Mouse (Mus musculus) hindbrain, embryonic 13.5 days (tissue): ENCODE measurements around the gene Hapln1. TPM values are rescaled to one million over a fixed set of nuclear protein-coding genes. Genes with fewer than 3 reads are reported as not detected.

Experiments used
- ATAC-seq: fragments of 200-750 bp; cut with Nextera tagmentation; 2 replicates; pipeline ENCODE4 v1.8.0; 2017; ENCODE audit warnings: moderate TSS enrichment; ENCODE audit not compliant: low FRiP score
- H3K27ac ChIP-seq: fragments of 300-500 bp; sonication (generic); 2 replicates; pipeline ENCODE4 v1.5.1; 2015; ENCODE audit warnings: inconsistent platforms, mild to moderate bottlenecking, moderate library complexity
- H3K27me3 ChIP-seq: fragments of 300-500 bp; sonication (generic); 2 replicates; pipeline ENCODE4 v1.6.1; 2015; ENCODE audit warnings: mild to moderate bottlenecking, inconsistent platforms
- H3K36me3 ChIP-seq: fragments of 300-500 bp; sonication (generic); 2 replicates; pipeline ENCODE4 v1.6.1; 2015; ENCODE audit warnings: mild to moderate bottlenecking, inconsistent platforms
- H3K4me1 ChIP-seq: fragments of 300-500 bp; sonication (generic); replicated peaks from 2 replicates; pipeline ENCODE4 v1.6.1; 2015; ENCODE audit warnings: inconsistent platforms
- H3K4me2 ChIP-seq: fragments of 300-500 bp; sonication (generic); 2 replicates; pipeline ENCODE4 v1.6.1; 2015; ENCODE audit warnings: inconsistent platforms, mild to moderate bottlenecking, moderate library complexity
- H3K4me3 ChIP-seq: fragments of 300-500 bp; sonication (generic); 2 replicates; pipeline ENCODE4 v1.5.1; 2015; ENCODE audit warnings: mild to moderate bottlenecking, inconsistent platforms
- H3K9ac ChIP-seq: fragments of 300-500 bp; sonication (generic); 2 replicates; pipeline ENCODE4 v1.6.1; 2015; ENCODE audit warnings: mild to moderate bottlenecking, inconsistent platforms
- H3K9me3 ChIP-seq: fragments of 300-500 bp; sonication (generic); 2 replicates; pipeline ENCODE4 v1.6.1; 2016; ENCODE audit warnings: inconsistent platforms
- WGBS: fragments of 180-500 bp; shearing (Covaris S2); methylation state at CpG from one replicate; pipeline ENCODE4 v1.1.7; 2015; 5-methylcytosine and 5-hydroxymethylcytosine counted together
- polyA plus RNA-seq: library from polyadenylated mRNA; unstranded; fragments of >200 nt; fragmentation: Nextera tagmentation; extraction: Ambion mirVana; gene quantifications from 2 replicates; pipeline ENCODE4 v1.2.1, GENCODE M21; 2015

The Hapln1 gene
- polyA plus RNA-seq, 1 experiment from 2014 or later = 1.6 TPM

GRCm38 (mm10) chr13:89549507-89549906 is 9.9 kb downstream of the Hapln1 start:
- Histone ChIP-seq H3K27ac (no peak overlapping the region), H3K4me2 (no peak overlapping the region), H3K27me3 (no peaks in the 10 kb centered on the region), H3K9me3 (no peaks in the 10 kb centered on the region), H3K4me3 (no peak overlapping the region), H3K4me1 (no peaks in the 10 kb centered on the region), H3K9ac (no peak overlapping the region), H3K36me3 (no peaks in the 10 kb centered on the region)
- no peak for ATAC-seq
- 49% methylated on average over 3 of the region's 4 CpGs for WGBS

GRCm38 (mm10) chr13:89551502-89551901 is 11.9 kb downstream of the Hapln1 start:
- no peak overlapping the region for H3K27ac ChIP-seq
- no peaks in the 10 kb centered on the region for H3K4me1 ChIP-seq
- 4% methylated on average over 1 of the region's 1 CpGs for WGBS
- no peak overlapping the region for H3K4me2 ChIP-seq
- H3K9ac ChIP-seq = no peak overlapping the region
- no peak overlapping the region for H3K4me3 ChIP-seq
- no peaks in the 10 kb centered on the region for H3K36me3 ChIP-seq
- no peaks in the 10 kb centered on the region for H3K9me3 ChIP-seq
- ATAC-seq = no peak
- no peaks in the 10 kb centered on the region for H3K27me3 ChIP-seq

GRCm38 (mm10) chr13:89564518-89564917 is 24.9 kb downstream of the Hapln1 start:
- Histone ChIP-seq H3K4me2 (no peak overlapping the region), H3K36me3 (no peaks in the 10 kb centered on the region), H3K27me3 (no peaks in the 10 kb centered on the region), H3K4me1 (no peaks in the 10 kb centered on the region), H3K9ac (no peak overlapping the region), H3K27ac (no peak overlapping the region), H3K4me3 (no peak overlapping the region), H3K9me3 (no peaks in the 10 kb centered on the region)
- no peak for ATAC-seq
- WGBS = 91% methylated on average over 5 of the region's 5 CpGs

GRCm38 (mm10) chr13:89566300-89566699 is 26.7 kb downstream of the Hapln1 start:
- WGBS = 95% methylated on average over 4 of the region's 4 CpGs
- no peak overlapping the region for H3K4me2 ChIP-seq
- no peaks in the 10 kb centered on the region for H3K27me3 ChIP-seq
- no peaks in the 10 kb centered on the region for H3K9me3 ChIP-seq
- H3K9ac ChIP-seq = no peak overlapping the region
- H3K27ac ChIP-seq = no peak overlapping the region
- no peaks in the 10 kb centered on the region for H3K4me1 ChIP-seq
- no peaks in the 10 kb centered on the region for H3K36me3 ChIP-seq
- ATAC-seq = no peak
- H3K4me3 ChIP-seq = no peak overlapping the region

DNA sequence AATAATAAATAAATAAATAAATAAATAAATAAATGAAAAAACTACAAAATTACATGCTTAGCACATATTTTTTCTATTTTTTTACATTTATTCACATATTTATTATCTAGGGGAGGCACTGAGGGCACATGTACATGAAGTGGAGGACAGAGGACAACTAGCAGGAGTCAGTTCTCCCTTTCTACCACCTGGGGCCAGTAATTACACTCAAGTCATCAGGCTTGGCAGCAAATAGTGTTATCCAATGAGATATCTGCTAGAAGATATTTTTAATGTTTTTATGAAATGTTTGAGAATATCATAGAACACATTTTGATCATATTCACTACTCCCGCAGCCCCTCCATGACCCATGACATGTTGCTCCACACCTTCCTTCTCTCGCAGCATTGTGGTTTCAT is 39.5 kb downstream of the Hapln1 start:
- Histone ChIP-seq H3K27ac (no peak overlapping the region), H3K4me3 (no peak overlapping the region), H3K27me3 (no peaks in the 10 kb centered on the region), H3K4me2 (no peak overlapping the region), H3K36me3 (no peaks in the 10 kb centered on the region), H3K9me3 (no peaks in the 10 kb centered on the region), H3K9ac (no peak overlapping the region), H3K4me1 (no peaks in the 10 kb centered on the region)
- 97% methylated on average over 2 of the region's 2 CpGs for WGBS
- ATAC-seq = no peak

- no peaks in the 10 kb centered on the region for H3K27me3 ChIP-seq
- 67% methylated on average over 4 of the region's 4 CpGs for WGBS
- no peak overlapping the region for H3K4me2 ChIP-seq
- no peaks in the 10 kb centered on the region for H3K4me1 ChIP-seq
- H3K27ac ChIP-seq = no peak overlapping the region
- no peaks in the 10 kb centered on the region for H3K36me3 ChIP-seq
- no peaks in the 10 kb centered on the region for H3K9me3 ChIP-seq
- no peak overlapping the region for H3K9ac ChIP-seq
- H3K4me3 ChIP-seq = no peak overlapping the region
- ATAC-seq = no peak
These were observed 43.6 kb downstream of the Hapln1 start for GRCm38 (mm10) chr13:89583138-89583746.

- 69% methylated on average over 10 of the region's 10 CpGs for WGBS
- no peak overlapping the region for H3K9ac ChIP-seq
- H3K4me3 ChIP-seq = no peak overlapping the region
- H3K27ac ChIP-seq = no peak overlapping the region
- no peak overlapping the region for H3K4me2 ChIP-seq
- no peaks in the 10 kb centered on the region for H3K9me3 ChIP-seq
- no peaks in the 10 kb centered on the region for H3K27me3 ChIP-seq
- H3K36me3 ChIP-seq = no peaks in the 10 kb centered on the region
- no peak for ATAC-seq
- H3K4me1 ChIP-seq = no peaks in the 10 kb centered on the region
These were observed 44.4 kb downstream of the Hapln1 start for GRCm38 (mm10) chr13:89583747-89584738.

- Histone ChIP-seq H3K9ac (no peak overlapping the region), H3K27ac (no peak overlapping the region), H3K4me3 (no peak overlapping the region), H3K9me3 (no peaks in the 10 kb centered on the region), H3K4me1 (no peaks in the 10 kb centered on the region), H3K27me3 (no peaks in the 10 kb centered on the region), H3K4me2 (no peak overlapping the region), H3K36me3 (no peaks in the 10 kb centered on the region)
- WGBS = 71% methylated on average over 1 of the region's 1 CpGs
- ATAC-seq = no peak
These were observed 45.5 kb downstream of the Hapln1 start for GRCm38 (mm10) chr13:89585144-89585543.

DNA sequence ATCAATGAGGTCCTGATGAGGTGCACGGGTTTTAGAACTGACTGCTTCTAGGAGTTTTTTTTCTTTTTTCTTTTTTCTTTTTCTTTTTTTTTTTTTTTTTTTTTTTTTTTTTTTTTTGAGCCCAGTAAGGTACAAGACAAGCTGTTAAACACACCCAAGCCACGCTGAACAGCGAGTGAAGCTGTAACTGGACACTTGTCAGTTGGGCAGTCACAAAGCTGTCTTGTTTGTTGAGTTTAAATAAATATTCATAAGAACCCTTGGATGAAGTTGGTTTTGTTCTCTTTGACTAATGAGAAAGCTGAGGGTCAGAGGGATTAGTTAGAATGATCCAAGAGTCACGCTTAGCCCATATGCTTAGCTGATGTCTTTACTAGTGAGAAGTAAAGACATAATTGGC is 55.5 kb downstream of the Hapln1 start:
- no peaks in the 10 kb centered on the region for H3K27me3 ChIP-seq
- H3K4me3 ChIP-seq = no peak overlapping the region
- ATAC-seq = no peak
- H3K4me2 ChIP-seq = no peak overlapping the region
- H3K9ac ChIP-seq = no peak overlapping the region
- no peak overlapping the region for H3K27ac ChIP-seq
- H3K9me3 ChIP-seq = peaks cover 4% of the 10 kb centered on the region
- WGBS = 42% methylated on average over 4 of the region's 4 CpGs
- H3K4me1 ChIP-seq = no peaks in the 10 kb centered on the region
- H3K36me3 ChIP-seq = no peaks in the 10 kb centered on the region

- H3K4me2 ChIP-seq = no peak overlapping the region
- no peaks in the 10 kb centered on the region for H3K27me3 ChIP-seq
- H3K9ac ChIP-seq = no peak overlapping the region
- no peaks in the 10 kb centered on the region for H3K36me3 ChIP-seq
- no peak overlapping the region for H3K27ac ChIP-seq
- H3K4me3 ChIP-seq = no peak overlapping the region
- no peaks in the 10 kb centered on the region for H3K4me1 ChIP-seq
- ATAC-seq = no peak
- peaks cover 4% of the 10 kb centered on the region for H3K9me3 ChIP-seq
These were observed 57.8 kb downstream of the Hapln1 start for GRCm38 (mm10) chr13:89597354-89597753.

DNA sequence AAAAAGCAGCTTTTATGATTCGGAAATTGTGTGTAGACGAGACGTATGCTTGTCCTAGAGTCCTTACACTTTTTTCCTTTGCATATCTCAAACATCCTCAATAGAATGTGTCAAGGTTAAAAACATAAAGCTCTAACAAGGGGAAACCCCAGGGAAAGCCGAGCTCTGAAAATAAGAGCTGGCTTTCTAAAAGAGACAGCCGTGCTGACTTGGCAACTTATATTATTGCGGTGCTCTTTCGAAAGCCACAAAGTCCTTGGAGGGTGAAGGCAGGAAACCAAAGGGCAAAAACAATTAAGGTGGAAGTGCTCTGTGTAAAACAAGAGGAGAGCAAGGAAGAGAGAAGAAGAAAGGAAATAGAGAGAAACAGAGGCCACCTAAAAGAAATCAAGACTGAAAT is 60.9 kb downstream of the Hapln1 start:
- no peak overlapping the region for H3K4me2 ChIP-seq
- ATAC-seq = no peak
- no peak overlapping the region for H3K27ac ChIP-seq
- H3K4me1 ChIP-seq = no peaks in the 10 kb centered on the region
- no peaks in the 10 kb centered on the region for H3K27me3 ChIP-seq
- no peaks in the 10 kb centered on the region for H3K9me3 ChIP-seq
- no peak overlapping the region for H3K9ac ChIP-seq
- 68% methylated on average over 7 of the region's 7 CpGs for WGBS
- H3K36me3 ChIP-seq = no peaks in the 10 kb centered on the region
- no peak overlapping the region for H3K4me3 ChIP-seq

- no peaks in the 10 kb centered on the region for H3K4me1 ChIP-seq
- ATAC-seq = no peak
- H3K4me2 ChIP-seq = no peak overlapping the region
- H3K27me3 ChIP-seq = no peaks in the 10 kb centered on the region
- no peaks in the 10 kb centered on the region for H3K9me3 ChIP-seq
- H3K9ac ChIP-seq = no peak overlapping the region
- H3K36me3 ChIP-seq = no peaks in the 10 kb centered on the region
- no peak overlapping the region for H3K4me3 ChIP-seq
- 82% methylated on average over 3 of the region's 3 CpGs for WGBS
- no peak overlapping the region for H3K27ac ChIP-seq
These were observed 63.7 kb downstream of the Hapln1 start for GRCm38 (mm10) chr13:89603336-89603735.

DNA sequence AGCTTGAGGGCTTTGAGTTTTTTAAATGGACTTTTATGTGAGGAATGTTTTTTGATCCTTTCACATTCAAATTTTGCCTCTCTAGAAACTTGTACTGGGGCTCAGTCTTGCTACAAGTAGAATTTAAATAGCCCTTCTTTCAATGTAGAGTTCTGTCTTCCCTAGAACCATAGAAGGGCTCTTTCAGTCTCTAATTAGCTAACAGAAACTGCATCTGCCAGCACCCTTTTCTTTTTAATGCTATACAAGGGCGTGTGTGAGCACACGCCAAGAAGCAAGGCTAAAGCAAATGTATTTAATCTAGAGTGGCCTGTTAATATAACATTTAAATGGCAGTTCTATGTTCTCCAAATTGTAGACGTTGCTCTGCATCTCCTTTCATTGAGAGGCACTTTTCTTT is 67.8 kb downstream of the Hapln1 start:
- no peaks in the 10 kb centered on the region for H3K4me1 ChIP-seq

More for the DNA sequence above, 67.8 kb downstream of the Hapln1 start:
- H3K9me3 ChIP-seq = no peaks in the 10 kb centered on the region
- no peak overlapping the region for H3K9ac ChIP-seq
- 52% methylated on average over 3 of the region's 3 CpGs for WGBS
- H3K27ac ChIP-seq = no peak overlapping the region
- no peak overlapping the region for H3K4me3 ChIP-seq
- no peak for ATAC-seq
- H3K36me3 ChIP-seq = no peaks in the 10 kb centered on the region
- H3K4me2 ChIP-seq = no peak overlapping the region
- no peaks in the 10 kb centered on the region for H3K27me3 ChIP-seq
